Mouse (Mus musculus): Measurements from ENCODE around the gene Tom1l1. TPM values are rescaled to one million over a fixed set of nuclear protein-coding genes. Genes with fewer than 3 reads are reported as not detected.

The Tom1l1 gene
- total and polyA plus RNA-seq, 3 experiments = 0.25 to 4.2 TPM; not detected in 1

GRCm38 (mm10) chr11:90733575-90733974 is 45.4 kb upstream of the Tom1l1 start:
- Histone ChIP-seq H3K27me3 (replicated peaks) (peaks cover 4% of the 10 kb centered on the region), H3K4me2 (ENCODE audit: insufficient read depth, low read depth, poor library complexity, severe bottlenecking) (no peak overlapping the region), H3K79me2 (replicated peaks; ENCODE audit: control insufficient read depth, extremely low read depth, insufficient read depth, poor library complexity, severe bottlenecking) (no peaks in the 10 kb centered on the region), H3K9ac (ENCODE audit: insufficient read depth, low read depth) (no peak overlapping the region), H3K27ac (ENCODE audit: insufficient read depth, low read depth) (no peak overlapping the region), H3K4me1 (ENCODE audit: control insufficient read depth in 1 of 2, insufficient read depth in 2 of 2) (no peaks in the 10 kb centered on the region), H3K36me3 (replicated peaks in 1 of 2; ENCODE audit: control insufficient read depth in 1 of 2, insufficient read depth in 1 of 2, low read length in 1 of 2) (no peaks in the 10 kb centered on the region), H3K9me3 (replicated peaks; ENCODE audit: low read length) (peaks cover 4% of the 10 kb centered on the region), H3K4me3 (replicated peaks in 1 of 3; ENCODE audit: low read depth in 2 of 3, low read length in 2 of 3, poor library complexity in 1 of 3) (no peak overlapping the region)
- in situ Hi-C loops (cut with MboI; ENCODE audit: low pct_ligation_motif_present, low pct_unique_long_range_greater_than_20kb, low sequenced_read_pairs) (no loop called here), dilution Hi-C loops (cut with MboI; ENCODE audit: extremely low pct_ligation_motif_present, extremely low pct_unique_long_range_greater_than_20kb, low sequenced_read_pairs) (no loop called here)
- TF ChIP-seq MEF2A (IDR thresholded peaks at IDR 0.05; ENCODE audit: borderline replicate concordance, low read depth, low read length) (no peak), CTCF (conservative IDR thresholded peaks at IDR 0.05 in 1 of 2, IDR thresholded peaks at IDR 0.05 in 1 of 2; ENCODE audit: low read depth in 2 of 2, low read length in 2 of 2) (peak in 1 of 2 experiments; percentile 27; a peak in 2 of 4 replicates), E2F4 (IDR thresholded peaks at IDR 0.05; ENCODE audit: insufficient replicate concordance, low read depth, low read length) (no peak), POLR2A (IDR thresholded peaks at IDR 0.05; ENCODE audit: low read depth, low read length) (no peak), MAFK (IDR thresholded peaks at IDR 0.05; ENCODE audit: insufficient replicate concordance, low read length) (no peak)
- DNase-seq (ENCODE audit: extremely low read depth) = peak; percentile 10

GRCm38 (mm10) chr11:90727354-90728125 is 39.4 kb upstream of the Tom1l1 start:
- Histone ChIP-seq H3K4me3 (replicated peaks in 1 of 3; ENCODE audit: low read depth in 2 of 3, low read length in 2 of 3, poor library complexity in 1 of 3) (no peak overlapping the region), H3K4me1 (ENCODE audit: control insufficient read depth in 1 of 2, insufficient read depth in 2 of 2) (no peaks in the 10 kb centered on the region), H3K27ac (ENCODE audit: insufficient read depth, low read depth) (no peak overlapping the region), H3K4me2 (ENCODE audit: insufficient read depth, low read depth, poor library complexity, severe bottlenecking) (no peak overlapping the region), H3K27me3 (replicated peaks) (peaks cover 19% of the 10 kb centered on the region), H3K9ac (ENCODE audit: insufficient read depth, low read depth) (no peak overlapping the region), H3K36me3 (replicated peaks in 1 of 2; ENCODE audit: control insufficient read depth in 1 of 2, insufficient read depth in 1 of 2, low read length in 1 of 2) (no peaks in the 10 kb centered on the region), H3K9me3 (replicated peaks; ENCODE audit: low read length) (peaks cover 6% of the 10 kb centered on the region), H3K79me2 (replicated peaks; ENCODE audit: control insufficient read depth, extremely low read depth, insufficient read depth, poor library complexity, severe bottlenecking) (no peaks in the 10 kb centered on the region)
- no peak for DNase-seq (ENCODE audit: extremely low read depth)
- dilution Hi-C loops (cut with MboI; ENCODE audit: extremely low pct_ligation_motif_present, extremely low pct_unique_long_range_greater_than_20kb, low sequenced_read_pairs) (no loop called here), in situ Hi-C loops (cut with MboI; ENCODE audit: low pct_ligation_motif_present, low pct_unique_long_range_greater_than_20kb, low sequenced_read_pairs) (no loop called here)
- TF ChIP-seq USF2 (conservative IDR thresholded peaks at IDR 0.05; ENCODE audit: low read depth, low read length) (no peak), MAZ (IDR thresholded peaks at IDR 0.05; ENCODE audit: low read depth, low read length) (no peak), MYC (IDR thresholded peaks at IDR 0.05; ENCODE audit: low read depth, low read length) (no peak), EP300 (IDR thresholded peaks at IDR 0.05; ENCODE audit: low read length) (no peak), ELF1 (IDR thresholded peaks at IDR 0.05; ENCODE audit: low read depth, low read length) (no peak), MEF2A (IDR thresholded peaks at IDR 0.05; ENCODE audit: borderline replicate concordance, low read depth, low read length) (no peak), TBP (conservative IDR thresholded peaks at IDR 0.05; ENCODE audit: low read depth, low read length) (no peak), RCOR1 (conservative IDR thresholded peaks at IDR 0.05; ENCODE audit: low read depth, low read length) (no peak), ETS1 (conservative IDR thresholded peaks at IDR 0.05; ENCODE audit: low read depth, low read length) (no peak), ZNF384 (IDR thresholded peaks at IDR 0.05; ENCODE audit: low read depth, low read length) (no peak), TCF12 (IDR thresholded peaks at IDR 0.05; ENCODE audit: low read depth, low read length) (no peak), MAFK (IDR thresholded peaks at IDR 0.05; ENCODE audit: insufficient replicate concordance, low read length) (no peak), POLR2AphosphoS2 (IDR thresholded peaks at IDR 0.05; ENCODE audit: low read depth, low read length) (no peak), RAD21 (IDR thresholded peaks at IDR 0.05; ENCODE audit: low read depth, low read length) (no peak), ZMIZ1 (IDR thresholded peaks at IDR 0.05; ENCODE audit: low read depth, low read length) (no peak), USF1 (IDR thresholded peaks at IDR 0.05; ENCODE audit: low read depth, low read length) (no peak), E2F4 (IDR thresholded peaks at IDR 0.05; ENCODE audit: insufficient replicate concordance, low read depth, low read length) (no peak), GABPA (IDR thresholded peaks at IDR 0.05; ENCODE audit: insufficient replicate concordance, low read depth, low read length) (no peak), CHD2 (IDR thresholded peaks at IDR 0.05; ENCODE audit: low read length) (no peak)

Data from CH12.LX (cell line).